In genomic region chr9:91135107-91135506, GRCm38 (mm10) we compare ENCODE assay signal across 29 mouse cellular contexts.
DNase-seq lines count a peak whose midpoint lies in the region; ATAC-seq and TF ChIP-seq lines count a peak whose summit lies in the region.
"Had no signal": no experiment of that assay in that cellular context is flagged by ENCODE, and none has a peak within 500 bp of the region (broad histone marks: within the 10 kb centered on the region; RNA-seq: fewer than 3 reads in every experiment).

No protein-coding gene starts in this region.

- H3K9ac ChIP-seq in hindbrain, embryonic 11.5 days (ENCODE audit: low read depth, low read length) = no peak overlapping the region
- no peak overlapping the region for H3K9ac ChIP-seq in hindbrain, embryonic 16.5 days (ENCODE audit: low read depth, low read length)
- H3K9ac ChIP-seq in MEL (ENCODE audit: control insufficient read depth, low read depth, low read length, poor library complexity, severe bottlenecking) = no peak overlapping the region
- H3K9ac ChIP-seq: embryonic facial prominence, embryonic 15.5 days; heart, embryonic 15.5 days; hindbrain, embryonic 12.5 days; liver, embryonic 14.5 days; neural tube, embryonic 15.5 days had no signal

- H3K4me1 ChIP-seq in hindbrain, embryonic 11.5 days (replicated peaks; ENCODE audit: control insufficient read depth, insufficient read depth, low read length) = no peaks in the 10 kb centered on the region
- H3K4me1 ChIP-seq in hindbrain, embryonic 16.5 days (ENCODE audit: control insufficient read depth, insufficient read depth, low read depth, low read length) = no peaks in the 10 kb centered on the region
- H3K4me1 ChIP-seq in MEL (ENCODE audit: control insufficient read depth in 1 of 2, insufficient read depth in 2 of 2, low read length in 2 of 2) = peaks cover 2 to 5% of the 10 kb centered on the region in 2 experiments; a peak in 3 of 4 replicates
- H3K4me1 ChIP-seq in cerebellum, adult 2 months (ENCODE audit: control insufficient read depth, insufficient read depth, low read length) = peaks cover 21% of the 10 kb centered on the region; the same call in 1 of the 2 replicates
- H3K4me1 ChIP-seq: embryonic facial prominence, embryonic 15.5 days; heart, embryonic 10.5 days; heart, embryonic 15.5 days; hindbrain, embryonic 12.5 days; neural tube, embryonic 15.5 days had no signal

- no peaks in the 10 kb centered on the region for H3K27me3 ChIP-seq in hindbrain, embryonic 11.5 days (ENCODE audit: control insufficient read depth, insufficient read depth, low read length)
- H3K27me3 ChIP-seq in hindbrain, embryonic 16.5 days (replicated peaks; ENCODE audit: control insufficient read depth, insufficient read depth, low read length) = no peaks in the 10 kb centered on the region
- no peaks in the 10 kb centered on the region for H3K27me3 ChIP-seq in MEL (ENCODE audit: control insufficient read depth in 1 of 2, insufficient read depth in 2 of 2, low read length in 2 of 2)
- H3K27me3 ChIP-seq in cerebellum, adult 2 months (ENCODE audit: control insufficient read depth, insufficient read depth, low read length) = no peaks in the 10 kb centered on the region
- H3K27me3 ChIP-seq: embryonic facial prominence, embryonic 15.5 days; heart, embryonic 15.5 days; hindbrain, embryonic 12.5 days; neural tube, embryonic 15.5 days; Patski had no signal

- intact Hi-C loops in gastrocnemius, adult 2 months (cut with DNase I) = no loop called here

- no peak for DNase-seq in hindbrain, embryonic 11.5 days (ENCODE audit: low spot score)
- DNase-seq in MEL (ENCODE audit: low read depth, low spot score) = no peak
- peak; percentile 49 to 57 for DNase-seq in cerebellum, adult 2 months
- DNase-seq in cerebellum, postnatal 14 days = peak; percentile 55 to 65
- no peak for DNase-seq in gastrocnemius, adult 2 months
- DNase-seq in kidney, adult 11 months = no peak
- DNase-seq: adrenal gland, postnatal 14 days; gastrocnemius, postnatal 25 days; heart, adult 11 months; kidney, adult 2 months; kidney, postnatal 36 days; liver; lung, adult 2 months; lung, postnatal 14 days; midbrain, embryonic 14.5 days; thymus, adult 2 months; thymus, postnatal 36 days had no signal

- 0 out of 2 replicates have a peak, but pooled peaks have one; percentile 7 for ATAC-seq in hindbrain, embryonic 11.5 days (ENCODE audit: low FRiP score)
- no peak for ATAC-seq in hindbrain, embryonic 16.5 days
- no peak for ATAC-seq in erythroblast, adult 5-6 weeks (replicated peaks; ENCODE audit: low FRiP score, poor library complexity, severe bottlenecking)
- ATAC-seq: forebrain, embryonic 14.5 days; inflammation-experienced regulatory T-cells, adult 6 months; Patski had no signal

- no peak overlapping the region for H3K27ac ChIP-seq in hindbrain, embryonic 11.5 days (ENCODE audit: low read depth, low read length)
- H3K27ac ChIP-seq in hindbrain, embryonic 16.5 days (ENCODE audit: low read depth, low read length) = no peak overlapping the region
- H3K27ac ChIP-seq in MEL (ENCODE audit: control insufficient read depth, low read depth, low read length) = no peak overlapping the region
- H3K27ac ChIP-seq in cerebellum, adult 2 months (ENCODE audit: insufficient read depth, low read length) = peak overlapping the region; percentile 77
- H3K27ac ChIP-seq in gastrocnemius, adult 2 months = no peak overlapping the region
- H3K27ac ChIP-seq: embryonic facial prominence, embryonic 15.5 days; heart, embryonic 10.5 days; heart, embryonic 15.5 days; hindbrain, embryonic 12.5 days; liver, embryonic 14.5 days; neural tube, embryonic 15.5 days had no signal

- TF ChIP-seq RAD21 in MEL (IDR thresholded peaks at IDR 0.05; ENCODE audit: low read depth, low read length) = no peak

- H3K9me3 ChIP-seq in hindbrain, embryonic 11.5 days (ENCODE audit: control insufficient read depth, low read length) = no peaks in the 10 kb centered on the region
- 0 out of 2 replicates have a peak, but pooled peaks cover 3% of the 10 kb centered on the region for H3K9me3 ChIP-seq in hindbrain, embryonic 16.5 days (ENCODE audit: control insufficient read depth, low read length)
- H3K9me3 ChIP-seq in MEL (replicated peaks; ENCODE audit: insufficient read depth, low read length) = no peaks in the 10 kb centered on the region
- H3K9me3 ChIP-seq: embryonic facial prominence, embryonic 15.5 days; heart, embryonic 10.5 days; heart, embryonic 15.5 days; hindbrain, embryonic 12.5 days; neural tube, embryonic 15.5 days had no signal

- H3K79me2 ChIP-seq in MEL (ENCODE audit: control insufficient read depth, insufficient read depth, low read length, poor library complexity) = no peaks in the 10 kb centered on the region

- no peak for TF ChIP-seq POLR2A in MEL (IDR thresholded peaks at IDR 0.05; ENCODE audit: control insufficient read depth in 1 of 2, insufficient read depth in 1 of 2, low read depth in 1 of 2, low read length in 2 of 2, poor library complexity in 1 of 2)
- TF ChIP-seq POLR2A in cerebellum, adult 2 months (IDR thresholded peaks at IDR 0.05; ENCODE audit: borderline replicate concordance, insufficient read depth, low read length) = no peak

- no peak overlapping the region for H3K4me2 ChIP-seq in hindbrain, embryonic 11.5 days (replicated peaks; ENCODE audit: low read depth, low read length)
- no peak overlapping the region for H3K4me2 ChIP-seq in hindbrain, embryonic 16.5 days (ENCODE audit: low read length)
- H3K4me2 ChIP-seq: embryonic facial prominence, embryonic 15.5 days; heart, embryonic 15.5 days; hindbrain, embryonic 12.5 days; neural tube, embryonic 15.5 days had no signal

- no peak overlapping the region for H3K4me3 ChIP-seq in hindbrain, embryonic 11.5 days (ENCODE audit: low read depth, low read length)
- H3K4me3 ChIP-seq in hindbrain, embryonic 16.5 days (ENCODE audit: low read length) = no peak overlapping the region
- H3K4me3 ChIP-seq in MEL (ENCODE audit: control insufficient read depth in 1 of 2, insufficient read depth in 1 of 2, low read depth in 2 of 2, low read length in 2 of 2) = peak overlapping the region; percentile 22 to 95; a peak in 2 of 4 replicates
- H3K4me3 ChIP-seq in cerebellum, adult 2 months (replicated peaks; ENCODE audit: insufficient read depth, low read depth, low read length) = no peak overlapping the region
- H3K4me3 ChIP-seq in gastrocnemius, adult 2 months = no peak overlapping the region
- H3K4me3 ChIP-seq: embryonic facial prominence, embryonic 15.5 days; heart, embryonic 10.5 days; heart, embryonic 15.5 days; hindbrain, embryonic 12.5 days; neural tube, embryonic 15.5 days had no signal

- no peaks in the 10 kb centered on the region for H3K36me3 ChIP-seq in hindbrain, embryonic 11.5 days (ENCODE audit: control insufficient read depth, insufficient read depth, low read length)
- no peaks in the 10 kb centered on the region for H3K36me3 ChIP-seq in hindbrain, embryonic 16.5 days (ENCODE audit: control insufficient read depth, insufficient read depth, low read length)
- 0 out of 4 replicates have a peak, but pooled peaks cover 0 to 5% of the 10 kb centered on the region in 2 experiments for H3K36me3 ChIP-seq in MEL (ENCODE audit: control insufficient read depth in 1 of 2, insufficient read depth in 2 of 2, low read length in 2 of 2)
- H3K36me3 ChIP-seq: embryonic facial prominence, embryonic 15.5 days; G1E; heart, embryonic 10.5 days; heart, embryonic 15.5 days; hindbrain, embryonic 12.5 days; neural tube, embryonic 15.5 days had no signal

- TF ChIP-seq CTCF in MEL (IDR thresholded peaks at IDR 0.05 in 2 of 3, conservative IDR thresholded peaks at IDR 0.05 in 1 of 3; ENCODE audit: control insufficient read depth in 1 of 3, insufficient read depth in 1 of 3, low read depth in 2 of 3, low read length in 3 of 3, poor library complexity in 1 of 3, severe bottlenecking in 1 of 3) = no peak
- no peak for TF ChIP-seq CTCF in cerebellum, adult 2 months (IDR thresholded peaks at IDR 0.05; ENCODE audit: borderline replicate concordance, insufficient read depth, low read depth, low read length)
- TF ChIP-seq CTCF in gastrocnemius, adult 2 months (IDR thresholded peaks at IDR 0.05) = no peak

- WGBS in hindbrain, embryonic 11.5 days = 84% methylated on average over 2 of the region's 2 CpGs
- WGBS in hindbrain, embryonic 16.5 days = 65% methylated on average over 2 of the region's 2 CpGs
- 23% methylated on average over 2 of the region's 2 CpGs for WGBS in cerebellum, adult 2 months

- no peak for TF ChIP-seq EP300 in MEL (IDR thresholded peaks at IDR 0.05; ENCODE audit: low read depth in 1 of 2, low read length in 2 of 2)

TF ChIP-seq in MEL, 35 proteins besides CTCF, POLR2A, EP300 and RAD21:
- no peak for TF ChIP-seq MXI1 (IDR thresholded peaks at IDR 0.05; ENCODE audit: low read depth, low read length)
- no peak for TF ChIP-seq MAX (IDR thresholded peaks at IDR 0.05; ENCODE audit: low read length)
- no peak for TF ChIP-seq MEF2A (IDR thresholded peaks at IDR 0.05; ENCODE audit: extremely low read depth, insufficient replicate concordance, low read depth, low read length, poor library complexity, severe bottlenecking)
- no peak for TF ChIP-seq ELF1 (IDR thresholded peaks at IDR 0.05; ENCODE audit: low read depth, low read length)
- no peak for TF ChIP-seq ETS1 (IDR thresholded peaks at IDR 0.05; ENCODE audit: low read depth, low read length)
- no peak for TF ChIP-seq MYC (IDR thresholded peaks at IDR 0.05; ENCODE audit: low read depth, low read length)
- TF ChIP-seq MAZ (IDR thresholded peaks at IDR 0.05; ENCODE audit: low read depth, low read length) = no peak
- no peak for TF ChIP-seq ZNF384 (IDR thresholded peaks at IDR 0.05; ENCODE audit: low read depth, low read length)
TF ChIP-seq in MEL: peak in this region for 0.

Comparison
In these comparisons a context has a peak if more than half of its experiments do, and no peak if none do; other contexts are left out.
1. DNase-seq: peak in cerebellum, adult 2 months (2 of 2) and cerebellum, postnatal 14 days (2 of 2); none in hindbrain, embryonic 11.5 days (single experiment), MEL (single experiment), gastrocnemius, adult 2 months (single experiment) and kidney, adult 11 months (single experiment).
2. H3K4me3 ChIP-seq: peak in MEL (2 of 2); none in hindbrain, embryonic 11.5 days (single experiment), hindbrain, embryonic 16.5 days (single experiment), cerebellum, adult 2 months (single experiment) and gastrocnemius, adult 2 months (single experiment).